Mouse (Mus musculus): ENCODE results near the gene Bola3. TPM values are rescaled to one million over a fixed set of nuclear protein-coding genes. Genes with fewer than 3 reads are reported as not detected.

Gene Bola3
- polyA plus RNA-seq (2012; rRNA removed; ENCODE audit: low replicate concordance) = 11.9 and 186 TPM in 2 replicates

GRCm38 (mm10) chr6:83348873-83349272 lies at the start of gene Bola3:
Gene Bola3 (plus strand): TSS chr6:83349147.

GRCm38 (mm10) chr6:83325525-83326393 lies 23.2 kb upstream of the Bola3 start, which contains the start of the genes Mthfd2 and Mob1a:
Gene Mthfd2 (minus strand): TSS chr6:83325908.
Gene Mob1a (plus strand): TSS chr6:83326016.

Other genes starting within 250 kb of the Bola3 start
- 10.7 and 21.4 TPM in 2 replicates for gene Ccdc142, start 247.5 kb upstream of the Bola3 start, polyA plus RNA-seq (2012; rRNA removed; ENCODE audit: low replicate concordance)
- 5.3 and 7.2 TPM in 2 replicates for gene Gm42688, start 247.5 kb upstream of the Bola3 start, polyA plus RNA-seq (2012; rRNA removed; ENCODE audit: low replicate concordance)
- 55.7 and 58.1 TPM in 2 replicates for gene Mrpl53, start 240.1 kb upstream of the Bola3 start, polyA plus RNA-seq (2012; rRNA removed; ENCODE audit: low replicate concordance)
- 51.8 and 63.1 TPM in 2 replicates for gene Mogs, start 233.7 kb upstream of the Bola3 start, polyA plus RNA-seq (2012; rRNA removed; ENCODE audit: low replicate concordance)
- 246 and 297 TPM in 2 replicates for gene Wbp1, start 227.6 kb upstream of the Bola3 start, polyA plus RNA-seq (2012; rRNA removed; ENCODE audit: low replicate concordance)
- gene Ino80b, start 223.7 kb upstream of the Bola3 start, polyA plus RNA-seq (2012; rRNA removed; ENCODE audit: low replicate concordance) = 48.4 and 118 TPM in 2 replicates
- gene Rtkn, start 213.7 kb upstream of the Bola3 start, polyA plus RNA-seq (2012; rRNA removed; ENCODE audit: low replicate concordance) = 115 and 204 TPM in 2 replicates
- gene Wdr54, start 192.8 kb upstream of the Bola3 start, polyA plus RNA-seq (2012; rRNA removed; ENCODE audit: low replicate concordance) = 1.0 and 1.3 TPM in 2 replicates
- gene 1700003E16Rik, start 192.7 kb upstream of the Bola3 start, polyA plus RNA-seq (2012; rRNA removed; ENCODE audit: low replicate concordance) = 0.15 and 0.22 TPM in 2 replicates
- 119 and 175 TPM in 2 replicates for gene Dctn1, start 183.2 kb upstream of the Bola3 start, polyA plus RNA-seq (2012; rRNA removed; ENCODE audit: low replicate concordance)
- gene Slc4a5, start 129.3 kb upstream of the Bola3 start, polyA plus RNA-seq (2012; rRNA removed; ENCODE audit: low replicate concordance) = 31.0 and 32.6 TPM in 2 replicates
- gene Mthfd2, start 23.2 kb upstream of the Bola3 start, polyA plus RNA-seq (2012; rRNA removed; ENCODE audit: low replicate concordance) = 1.2 and 4.1 TPM in 2 replicates
- 14.7 and 20.9 TPM in 2 replicates for gene Mob1a, start 23.1 kb upstream of the Bola3 start, polyA plus RNA-seq (2012; rRNA removed; ENCODE audit: low replicate concordance)
- gene Tet3, start 109.9 kb downstream of the Bola3 start, polyA plus RNA-seq (2012; rRNA removed; ENCODE audit: low replicate concordance) = 9.0 and 11.1 TPM in 2 replicates
- gene Dguok, start 157.8 kb downstream of the Bola3 start, polyA plus RNA-seq (2012; rRNA removed; ENCODE audit: low replicate concordance) = 18.1 and 24.2 TPM in 2 replicates
- gene Actg2, start 187.1 kb downstream of the Bola3 start, polyA plus RNA-seq (2012; rRNA removed; ENCODE audit: low replicate concordance) = 241 and 539 TPM in 2 replicates
- gene Stambp, start 223.6 kb downstream of the Bola3 start, polyA plus RNA-seq (2012; rRNA removed; ENCODE audit: low replicate concordance) = 4.4 and 6.7 TPM in 2 replicates